Mouse (Mus musculus) granulocyte monocyte progenitor cell, adult 5-6 weeks (primary cell): ENCODE results near the gene Slc22a13. TPM values are rescaled to one million over a fixed set of nuclear protein-coding genes. Genes with fewer than 3 reads are reported as not detected.

Experiments
- ATAC-seq: replicated peaks from 2 replicates; pipeline ENCODE4 v1.8.0; 2016; ENCODE audit warnings: mild to moderate bottlenecking, moderate TSS enrichment, inconsistent platforms; ENCODE audit not compliant: poor library complexity, severe bottlenecking
- total RNA-seq, 2 experiments: library from RNA; stranded (forward) in 1 of 2; stranded (reverse) in 1 of 2; fragments of 200-712, 200-1000 nt in 1 of 2; fragments of >200 nt in 1 of 2; fragmentation: Nextera tagmentation in 1 of 2; gene quantifications; 2 replicates each; pipeline ENCODE4 v1.2.3; 2014 to 2017

Gene Slc22a13
- total RNA-seq, 2 experiments from 2014 or later = not detected

GRCm38 (mm10) chr9:119143372-119143771 is 65.5 kb downstream of the Slc22a13 start:
- ATAC-seq = no peak

Other genes starting within 250 kb of the Slc22a13 start
- 33.5 and 42.4 TPM in 2 replicates for gene Vill, start 156.3 kb downstream of the Slc22a13 start, total RNA-seq (2014; fragmentation: Nextera tagmentation)
- 23.7 and 34.9 TPM in 2 replicates for gene Vill, start 156.3 kb downstream of the Slc22a13 start, total RNA-seq (2017)
- not detected in 2 replicates for gene Plcd1, start 115.6 kb downstream of the Slc22a13 start, total RNA-seq (2014; fragmentation: Nextera tagmentation)
- gene Plcd1, start 115.6 kb downstream of the Slc22a13 start, total RNA-seq (2017) = not detected in 2 replicates
- 0.06 and 0.32 TPM in 2 replicates for gene Dlec1, start 106.6 kb downstream of the Slc22a13 start, total RNA-seq (2014; fragmentation: Nextera tagmentation)
- 0.26 and 0.67 TPM in 2 replicates for gene Dlec1, start 106.6 kb downstream of the Slc22a13 start, total RNA-seq (2017)
- gene Acaa1b, start 52.0 kb downstream of the Slc22a13 start, total RNA-seq (2014; fragmentation: Nextera tagmentation) = not detected in 2 replicates
- not detected in 2 replicates for gene Acaa1b, start 52.0 kb downstream of the Slc22a13 start, total RNA-seq (2017)
- gene Gm47289, start 49.9 kb downstream of the Slc22a13 start, total RNA-seq (2014; fragmentation: Nextera tagmentation) = not detected in 2 replicates
- gene Gm47289, start 49.9 kb downstream of the Slc22a13 start, total RNA-seq (2017) = not detected in 2 replicates
- gene Oxsr1, start 113.3 kb upstream of the Slc22a13 start, total RNA-seq (2014; fragmentation: Nextera tagmentation) = 27.5 and 28.0 TPM in 2 replicates
- gene Oxsr1, start 113.3 kb upstream of the Slc22a13 start, total RNA-seq (2017) = 28.7 and 30.5 TPM in 2 replicates
- gene Acaa1a, start 130.6 kb upstream of the Slc22a13 start, total RNA-seq (2014; fragmentation: Nextera tagmentation) = 26.4 and 40.6 TPM in 2 replicates
- 21.2 and 26.2 TPM in 2 replicates for gene Acaa1a, start 130.6 kb upstream of the Slc22a13 start, total RNA-seq (2017)
- gene Myd88, start 132.3 kb upstream of the Slc22a13 start, total RNA-seq (2014; fragmentation: Nextera tagmentation) = 31.1 and 47.6 TPM in 2 replicates
- 16.4 and 24.2 TPM in 2 replicates for gene Myd88, start 132.3 kb upstream of the Slc22a13 start, total RNA-seq (2017)
- gene Xylb, start 148.3 kb upstream of the Slc22a13 start, total RNA-seq (2014; fragmentation: Nextera tagmentation) = 4.4 and 7.4 TPM in 2 replicates
- gene Xylb, start 148.3 kb upstream of the Slc22a13 start, total RNA-seq (2017) = 2.8 and 4.1 TPM in 2 replicates
- gene Slc22a14, start 156.5 kb upstream of the Slc22a13 start, total RNA-seq (2014; fragmentation: Nextera tagmentation) = not detected in 2 replicates
- not detected in 2 replicates for gene Slc22a14, start 156.5 kb upstream of the Slc22a13 start, total RNA-seq (2017)
- gene Acvr2b, start 193.0 kb upstream of the Slc22a13 start, total RNA-seq (2014; fragmentation: Nextera tagmentation) = 2.0 and 2.9 TPM in 2 replicates
- 0.36 and 0.65 TPM in 2 replicates for gene Acvr2b, start 193.0 kb upstream of the Slc22a13 start, total RNA-seq (2017)
- 10.4 and 17.7 TPM in 2 replicates for gene Exog, start 235.8 kb upstream of the Slc22a13 start, total RNA-seq (2014; fragmentation: Nextera tagmentation)
- gene Exog, start 235.8 kb upstream of the Slc22a13 start, total RNA-seq (2017) = 4.2 and 4.6 TPM in 2 replicates